Mouse (Mus musculus): ENCODE measurements around the gene Tmem150a. TPM values are rescaled to one million over a fixed set of nuclear protein-coding genes. Genes with fewer than 3 reads are reported as not detected.
A peak's percentile ranks its signal among the peaks of the same experiment; 100 is the strongest.

The Tmem150a gene
- polyA plus RNA-seq, 1 experiment from 2014 or later: 50.6 TPM

GRCm38 (mm10) chr6:72374820-72375563 is 19.7 kb downstream of the Tmem150a start:
- TF ChIP-seq CTCF (IDR thresholded peaks at IDR 0.05; ENCODE audit: low read depth): no peak
- H3K36me3 ChIP-seq (ENCODE audit: insufficient read depth, low read length): no peaks in the 10 kb centered on the region
- no peak overlapping the region for H3K4me2 ChIP-seq (ENCODE audit: low read length)
- no peak overlapping the region for H3K4me3 ChIP-seq (replicated peaks; ENCODE audit: low read depth, low read length)
- peaks cover 8% of the 10 kb centered on the region; the same call in 1 of the 2 replicates for H3K4me1 ChIP-seq (replicated peaks; ENCODE audit: insufficient read depth, low read length)
- H3K9me3 ChIP-seq (replicated peaks; ENCODE audit: low read length): no peaks in the 10 kb centered on the region
- 75% methylated on average over 15 of the region's 15 CpGs for WGBS
- H3K9ac ChIP-seq (ENCODE audit: low read depth, low read length): no peak overlapping the region
- no peaks in the 10 kb centered on the region for H3K27me3 ChIP-seq (ENCODE audit: insufficient read depth, low read length)
- DNase-seq (ENCODE audit: low spot score): no peak
- ATAC-seq (replicated peaks; ENCODE audit: low FRiP score, low read depth): no peak
- no peak overlapping the region for H3K27ac ChIP-seq

- H3K4me3 ChIP-seq (replicated peaks; ENCODE audit: low read depth, low read length): 0 out of 2 replicates have a peak overlapping the region, but pooled peaks have one; percentile 60
- no peak for TF ChIP-seq CTCF (IDR thresholded peaks at IDR 0.05; ENCODE audit: low read depth)
- 84% methylated on average over 8 of the region's 8 CpGs for WGBS
These were observed 23.4 kb downstream of the Tmem150a start for GRCm38 (mm10) chr6:72378510-72379234.

GRCm38 (mm10) chr6:72379377-72380130 is 24.3 kb downstream of the Tmem150a start:
- Histone ChIP-seq H3K9me3 (replicated peaks; ENCODE audit: low read length) (no peaks in the 10 kb centered on the region), H3K27ac (peak overlapping the region; percentile 73), H3K36me3 (ENCODE audit: insufficient read depth, low read length) (no peaks in the 10 kb centered on the region), H3K9ac (ENCODE audit: low read depth, low read length) (peak overlapping the region; percentile 78), H3K4me2 (ENCODE audit: low read length) (peak overlapping the region; percentile 79), H3K4me3 (replicated peaks; ENCODE audit: low read depth, low read length) (peak overlapping the region; percentile 60), H3K4me1 (replicated peaks; ENCODE audit: insufficient read depth, low read length) (no peaks in the 10 kb centered on the region), H3K27me3 (ENCODE audit: insufficient read depth, low read length) (no peaks in the 10 kb centered on the region)
- TF ChIP-seq CTCF (IDR thresholded peaks at IDR 0.05; ENCODE audit: low read depth): no peak
- ATAC-seq (replicated peaks; ENCODE audit: low FRiP score, low read depth): no peak
- DNase-seq (ENCODE audit: low spot score): no peak
- 42% methylated on average over 7 of the region's 7 CpGs for WGBS

More at GRCm38 (mm10) chr6:72378510-72379234, 23.4 kb downstream of the Tmem150a start:
- no peak overlapping the region for H3K9ac ChIP-seq (ENCODE audit: low read depth, low read length)
- no peaks in the 10 kb centered on the region for H3K36me3 ChIP-seq (ENCODE audit: insufficient read depth, low read length)
- H3K27ac ChIP-seq: no peak overlapping the region
- DNase-seq (ENCODE audit: low spot score) (no peak), ATAC-seq (replicated peaks; ENCODE audit: low FRiP score, low read depth) (no peak)
- H3K27me3 ChIP-seq (ENCODE audit: insufficient read depth, low read length): no peaks in the 10 kb centered on the region
- H3K4me2 ChIP-seq (ENCODE audit: low read length): peak overlapping the region; percentile 79
- H3K4me1 ChIP-seq (replicated peaks; ENCODE audit: insufficient read depth, low read length): no peaks in the 10 kb centered on the region
- no peaks in the 10 kb centered on the region for H3K9me3 ChIP-seq (replicated peaks; ENCODE audit: low read length)

- Histone ChIP-seq H3K27ac (peak within 1 kb of the TSS; percentile 73), H3K4me1 (replicated peaks; ENCODE audit: insufficient read depth, low read length) (no peaks in the 10 kb centered on the region)
- WGBS: 1% methylated on average over 48 of the region's 49 CpGs
These were observed 25.0 kb downstream of the Tmem150a start, which contains the start of gene Vamp5 for GRCm38 (mm10) chr6:72380131-72380770. Gene Vamp5, minus strand, starts transcription at chr6:72380468.

GRCm38 (mm10) chr6:72382494-72382893 is 27.2 kb downstream of the Tmem150a start:
- H3K9ac ChIP-seq (ENCODE audit: low read depth, low read length): no peak overlapping the region
- H3K4me1 ChIP-seq (replicated peaks; ENCODE audit: insufficient read depth, low read length): peaks cover under 1% of the 10 kb centered on the region; the same call in 1 of the 2 replicates
- WGBS: 72% methylated on average over 6 of the region's 6 CpGs
- DNase-seq (ENCODE audit: low spot score): no peak
- H3K36me3 ChIP-seq (ENCODE audit: insufficient read depth, low read length): peaks cover 4% of the 10 kb centered on the region
- no peak overlapping the region for H3K27ac ChIP-seq
- no peaks in the 10 kb centered on the region for H3K27me3 ChIP-seq (ENCODE audit: insufficient read depth, low read length)
- H3K9me3 ChIP-seq (replicated peaks; ENCODE audit: low read length): no peaks in the 10 kb centered on the region
- no peak overlapping the region for H3K4me2 ChIP-seq (ENCODE audit: low read length)
- no peak for ATAC-seq (replicated peaks; ENCODE audit: low FRiP score, low read depth)
- no peak for TF ChIP-seq CTCF (IDR thresholded peaks at IDR 0.05; ENCODE audit: low read depth)
- no peak overlapping the region for H3K4me3 ChIP-seq (replicated peaks; ENCODE audit: low read depth, low read length)

More at GRCm38 (mm10) chr6:72380131-72380770, 25.0 kb downstream of the Tmem150a start, which contains the start of gene Vamp5:
- Histone ChIP-seq H3K36me3 (ENCODE audit: insufficient read depth, low read length) (peaks cover 2% of the 10 kb centered on the region), H3K9me3 (replicated peaks; ENCODE audit: low read length) (no peaks in the 10 kb centered on the region), H3K9ac (ENCODE audit: low read depth, low read length) (peak within 1 kb of the TSS; percentile 78), H3K4me3 (replicated peaks; ENCODE audit: low read depth, low read length) (peak within 1 kb of the TSS; percentile 60), H3K27me3 (ENCODE audit: insufficient read depth, low read length) (no peaks in the 10 kb centered on the region), H3K4me2 (ENCODE audit: low read length) (peak within 1 kb of the TSS; percentile 79)
- TF ChIP-seq CTCF (IDR thresholded peaks at IDR 0.05; ENCODE audit: low read depth): peak; percentile 33; the same call in 1 of the 2 replicates
- DNase-seq (ENCODE audit: low spot score) (peak; percentile 76), ATAC-seq (replicated peaks; ENCODE audit: low FRiP score, low read depth) (peak; percentile 82)

All from kidney, postnatal 0 days (tissue).